Mouse (Mus musculus): ENCODE results near the gene Cxcr1. TPM values are rescaled to one million over a fixed set of nuclear protein-coding genes. Genes with fewer than 3 reads are reported as not detected.
A peak's percentile ranks its signal among the peaks of the same experiment; 100 is the strongest.

The Cxcr1 gene
- total RNA-seq, 2 experiments from 2014 or later, result not detected

- ATAC-seq (replicated peaks; ENCODE audit: poor library complexity, severe bottlenecking), result no peak
Observed at GRCm38 (mm10) chr1:74150101-74150500, 44.3 kb downstream of the Cxcr1 start.

- peak; percentile 19 for ATAC-seq (replicated peaks; ENCODE audit: poor library complexity, severe bottlenecking)
Observed at GRCm38 (mm10) chr1:74149106-74149885, 45.1 kb downstream of the Cxcr1 start.

Other genes with a start within 250 kb of the Cxcr1 start
- gene Tns1, start 70.2 kb downstream of the Cxcr1 start, total RNA-seq (2014; fragmentation: Nextera tagmentation), result 10.9 and 29.0 TPM in 2 replicates
- gene Tns1, start 70.2 kb downstream of the Cxcr1 start, total RNA-seq (2017), result 3.0 and 4.7 TPM in 2 replicates
- 1.4 and 2.0 TPM in 2 replicates for gene Rufy4, start 69.1 kb downstream of the Cxcr1 start, total RNA-seq (2014; fragmentation: Nextera tagmentation)
- 0.30 TPM in 1 of 2 replicates, not detected in the other for gene Rufy4, start 69.1 kb downstream of the Cxcr1 start, total RNA-seq (2017)
- gene Cxcr2, start 40.6 kb downstream of the Cxcr1 start, total RNA-seq (2014; fragmentation: Nextera tagmentation), result 7.9 and 8.7 TPM in 2 replicates
- 9.4 and 10.3 TPM in 2 replicates for gene Cxcr2, start 40.6 kb downstream of the Cxcr1 start, total RNA-seq (2017)
- gene Arpc2, start 41.5 kb upstream of the Cxcr1 start, total RNA-seq (2014; fragmentation: Nextera tagmentation), result 573 and 588 TPM in 2 replicates
- gene Arpc2, start 41.5 kb upstream of the Cxcr1 start, total RNA-seq (2017), result 434 and 584 TPM in 2 replicates
- gene Gpbar1, start 83.9 kb upstream of the Cxcr1 start, total RNA-seq (2014; fragmentation: Nextera tagmentation), result not detected in 2 replicates
- not detected in 2 replicates for gene Gpbar1, start 83.9 kb upstream of the Cxcr1 start, total RNA-seq (2017)
- gene Aamp, start 90.1 kb upstream of the Cxcr1 start, total RNA-seq (2014; fragmentation: Nextera tagmentation), result 100 and 106 TPM in 2 replicates
- 98.8 and 140 TPM in 2 replicates for gene Aamp, start 90.1 kb upstream of the Cxcr1 start, total RNA-seq (2017)
- gene Pnkd, start 90.3 kb upstream of the Cxcr1 start, total RNA-seq (2014; fragmentation: Nextera tagmentation), result 28.7 and 49.8 TPM in 2 replicates
- gene Pnkd, start 90.3 kb upstream of the Cxcr1 start, total RNA-seq (2017), result 9.0 and 14.1 TPM in 2 replicates
- 21.9 and 24.6 TPM in 2 replicates for gene Tmbim1, start 111.0 kb upstream of the Cxcr1 start, total RNA-seq (2014; fragmentation: Nextera tagmentation)
- gene Tmbim1, start 111.0 kb upstream of the Cxcr1 start, total RNA-seq (2017), result 13.8 and 15.0 TPM in 2 replicates
- 1.9 TPM in 1 of 2 replicates, not detected in the other for gene Catip, start 167.5 kb upstream of the Cxcr1 start, total RNA-seq (2014; fragmentation: Nextera tagmentation)
- gene Catip, start 167.5 kb upstream of the Cxcr1 start, total RNA-seq (2017), result not detected in 2 replicates
- gene Slc11a1, start 180.6 kb upstream of the Cxcr1 start, total RNA-seq (2014; fragmentation: Nextera tagmentation), result 0.38 and 0.49 TPM in 2 replicates
- gene Slc11a1, start 180.6 kb upstream of the Cxcr1 start, total RNA-seq (2017), result 0.26 and 0.69 TPM in 2 replicates
- 81.8 and 98.1 TPM in 2 replicates for gene Ctdsp1, start 196.9 kb upstream of the Cxcr1 start, total RNA-seq (2014; fragmentation: Nextera tagmentation)
- gene Ctdsp1, start 196.9 kb upstream of the Cxcr1 start, total RNA-seq (2017), result 27.7 and 33.9 TPM in 2 replicates
- 0.09 TPM in 1 of 2 replicates, not detected in the other for gene Vil1, start 214.7 kb upstream of the Cxcr1 start, total RNA-seq (2014; fragmentation: Nextera tagmentation)
- gene Vil1, start 214.7 kb upstream of the Cxcr1 start, total RNA-seq (2017), result not detected in 2 replicates